Mouse (Mus musculus) left cerebral cortex, postnatal 25 days (tissue): ENCODE data around the gene Rps29. TPM values are rescaled to one million over a fixed set of nuclear protein-coding genes. Genes with fewer than 3 reads are reported as not detected.
"Not testable (repeated sequence)": the region's sequence is repeated elsewhere in the genome, so short reads cannot be mapped to it uniquely, and the experiment has no call there.

Source experiments
- DNase-seq, 2 experiments: peaks; one replicate each; pipeline ENCODE4 v3.0.0; 2022; ENCODE audit warnings: low spot score in 2 of 2, mixed read lengths in 1 of 2
- intact Hi-C: fragments of 180-260 bp; cut with DNase I; formaldehyde crosslinking; loops from one replicate; pipeline ENCODE4 v1.15.1; 2025
- total RNA-seq, 2 experiments: library from RNA; stranded (reverse); gene quantifications; 2 replicates each; pipeline ENCODE4 v1.2.3; 2021

Gene Rps29
- total RNA-seq, result 1,000 to 10,000 TPM; 1,051 to 1,052 TPM

DNA sequence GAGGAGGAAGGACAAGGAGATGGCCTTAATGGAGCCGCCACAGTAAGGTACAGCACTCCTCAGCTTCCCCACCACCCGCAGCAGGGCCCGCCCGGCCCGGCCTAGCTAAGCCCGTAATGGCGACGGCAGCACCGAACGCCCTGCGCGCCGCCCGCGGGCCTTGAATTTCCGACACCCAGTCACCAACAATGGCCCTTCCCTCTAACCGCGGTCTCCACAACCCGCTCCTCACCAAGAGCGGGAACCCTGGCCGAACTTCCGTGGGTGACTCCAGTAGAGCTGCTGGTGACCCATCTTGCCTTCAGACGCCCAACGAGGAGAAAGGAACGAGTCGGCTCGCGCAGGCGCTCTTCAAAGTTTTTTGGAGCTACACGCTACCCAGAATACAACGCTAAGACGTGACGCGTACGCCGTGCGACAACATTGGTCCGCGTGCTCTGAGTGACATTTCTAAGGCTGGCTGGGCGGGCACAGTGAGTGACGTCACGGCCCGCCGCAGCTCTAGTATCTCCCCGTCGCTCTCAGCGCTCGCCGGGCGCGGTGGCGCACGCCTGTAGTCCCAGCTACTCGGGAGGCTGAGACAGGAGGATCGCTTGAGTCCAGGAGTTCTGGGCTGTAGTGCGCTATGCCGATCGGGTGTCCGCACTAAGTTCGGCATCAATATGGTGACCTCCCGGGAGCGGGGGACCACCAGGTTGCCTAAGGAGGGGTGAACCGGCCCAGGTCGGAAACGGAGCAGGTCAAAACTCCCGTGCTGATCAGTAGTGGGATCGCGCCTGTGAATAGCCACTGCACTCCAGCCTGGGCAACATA, at the start of gene Rps29:
TSS of gene Rps29 (minus strand) at position 422 of the 813 bp plus-strand sequence.
- DNase-seq, result peak; percentile 99
- intact Hi-C loops, result not testable (repeated sequence)

DNA sequence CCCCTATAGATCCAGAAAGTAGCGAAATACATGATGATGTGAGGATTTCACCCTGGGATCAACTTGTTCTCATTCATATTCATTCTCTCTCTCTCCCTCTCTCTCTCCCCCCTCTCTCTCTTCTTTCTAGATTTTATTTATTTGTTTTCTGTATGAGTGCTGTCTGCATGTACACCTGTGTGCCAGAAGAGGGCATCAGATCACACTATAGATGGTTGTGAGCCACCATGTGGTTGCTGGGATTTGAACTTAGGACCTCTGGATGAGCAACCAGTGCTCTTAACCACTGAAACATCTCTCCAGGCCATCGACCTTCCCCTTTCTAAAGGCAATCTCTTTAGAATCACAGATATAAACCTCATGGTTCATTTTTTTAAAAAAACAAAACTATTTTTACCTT, 49.5 kb upstream of the Rps29 start:
- intact Hi-C loops, result no loop called here
- DNase-seq, result no peak

DNA sequence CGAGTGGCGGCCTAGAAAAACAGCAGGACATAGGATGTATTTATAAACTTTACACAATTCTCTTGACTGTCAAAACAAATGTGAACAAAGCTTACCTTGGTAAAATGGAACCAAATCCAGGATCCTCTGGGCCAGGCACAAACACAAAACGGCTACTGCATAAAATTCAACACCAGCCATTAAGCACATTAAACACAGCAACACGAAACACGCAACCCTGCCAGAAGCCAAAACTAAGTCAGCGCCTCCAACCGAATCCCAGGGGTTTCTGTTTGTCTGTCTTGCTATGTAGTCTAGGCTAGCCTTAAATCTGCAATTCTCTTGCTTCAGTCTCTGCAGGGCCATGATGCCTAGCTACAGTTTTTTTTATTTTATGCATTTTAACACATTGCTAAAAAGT, 48.9 kb upstream of the Rps29 start:
- intact Hi-C loops, result no loop called here
- no peak for DNase-seq

DNA sequence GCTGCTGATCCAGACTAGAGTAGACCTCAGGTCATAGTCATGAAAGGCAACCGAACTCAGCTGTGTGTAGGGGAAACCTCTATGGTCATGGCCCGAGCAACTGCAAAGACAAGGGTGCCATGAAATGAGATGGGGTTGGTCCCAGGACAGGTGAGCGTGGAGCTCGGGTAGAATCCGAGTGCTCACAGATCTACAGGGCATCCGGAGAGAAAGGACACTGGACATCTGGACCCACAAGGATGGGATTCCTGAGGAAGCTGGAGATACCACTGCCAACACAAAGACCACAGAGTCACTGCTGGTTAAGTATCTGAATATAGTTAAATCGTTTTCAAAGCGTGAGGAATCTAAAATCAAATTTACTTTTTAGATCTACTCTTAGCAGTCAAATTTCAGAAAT, 48.4 kb upstream of the Rps29 start:
- intact Hi-C loops, result no loop called here
- no peak for DNase-seq

DNA sequence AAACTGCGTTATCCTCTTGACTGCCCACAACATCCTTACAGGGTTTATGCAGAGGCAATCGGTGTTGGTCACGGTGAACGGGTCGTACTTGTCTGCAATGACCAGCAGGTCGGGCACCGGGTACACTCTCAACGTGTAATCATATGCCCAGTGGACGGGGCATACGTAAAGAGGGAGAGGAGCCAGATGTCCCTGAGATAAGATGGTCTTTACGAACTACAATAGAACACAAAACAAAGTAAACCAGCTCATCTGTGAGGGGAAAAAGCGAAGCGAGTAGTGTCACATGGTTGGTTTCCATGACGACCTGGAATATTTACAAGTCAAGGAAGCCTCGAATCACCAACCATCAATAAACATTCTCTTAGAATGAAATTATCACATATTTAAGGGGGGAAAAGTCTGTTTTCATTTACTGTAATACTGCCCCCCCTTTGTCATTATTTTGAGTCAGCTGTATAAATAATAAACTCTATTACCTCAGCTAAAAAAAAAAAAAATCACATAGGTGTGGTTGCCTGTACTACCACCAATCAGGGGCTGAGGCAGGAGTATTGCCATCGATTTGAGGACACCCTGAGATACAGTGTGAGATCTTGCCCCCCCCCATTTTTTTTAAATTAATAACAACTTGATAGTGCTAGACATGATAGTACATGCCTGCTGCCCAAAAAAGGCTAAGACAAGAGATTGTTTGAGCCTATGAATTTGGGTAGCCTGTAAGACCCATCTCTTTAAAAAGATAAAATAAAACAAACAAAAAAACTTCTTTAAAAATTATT, 45.3 kb upstream of the Rps29 start, which contains the start of gene Gm49384:
TSS of gene Gm49384 (minus strand) at position 216 of the 782 bp plus-strand sequence.
- intact Hi-C loops, result no loop called here
- DNase-seq, result peak in 1 of 2 experiments; percentile 7

DNA sequence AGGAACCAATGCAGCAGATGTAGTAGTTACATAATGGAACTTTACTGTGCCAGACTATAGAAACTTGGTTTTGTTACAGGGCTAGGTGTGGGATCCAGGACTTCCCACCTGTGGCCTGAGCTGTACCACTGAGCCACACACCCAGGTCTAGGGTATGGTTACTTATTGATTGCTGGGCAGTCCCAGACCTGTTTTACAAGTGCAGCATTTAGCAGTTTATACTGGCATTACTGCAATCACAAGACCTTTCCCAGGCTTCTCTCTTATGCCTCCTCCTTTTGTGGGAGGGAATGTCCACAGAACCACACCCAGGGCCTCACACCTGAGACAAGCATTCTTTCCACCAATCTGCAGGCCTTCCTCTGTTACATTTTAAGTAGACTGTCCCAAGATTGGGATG, 40.0 kb upstream of the Rps29 start:
- DNase-seq, result no peak
- intact Hi-C loops, result loop anchor here (5.0 kb wide), 1 partner anchor 43 kb away; the partner anchor contains the start of gene Klhdc1

DNA sequence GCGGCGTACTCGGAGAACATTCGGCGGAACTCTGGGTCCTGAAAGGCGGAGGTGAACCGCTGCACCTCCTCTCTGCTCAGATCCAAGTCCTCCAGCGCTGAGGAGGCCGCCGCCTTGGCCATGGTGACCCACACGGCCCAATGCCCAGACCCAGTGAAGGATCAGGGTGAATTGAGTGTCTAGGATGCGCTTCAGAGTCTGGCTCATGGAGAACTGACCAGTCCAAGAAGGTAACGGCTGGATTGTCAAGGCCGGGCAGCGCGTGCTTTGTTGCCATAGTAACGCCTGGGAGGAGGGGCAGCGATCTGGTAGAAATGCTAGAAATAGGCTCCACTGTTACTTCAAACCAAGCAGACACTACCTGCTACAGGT, 39.2 kb upstream of the Rps29 start, which contains the start of gene Dnaaf2:
TSS of gene Dnaaf2 (minus strand) at position 266 of the 372 bp plus-strand sequence.
- intact Hi-C loops, result loop anchor here (5.0 kb wide), 1 partner anchor 44 kb away; the partner anchor contains the start of gene Klhdc1
- peak; percentile 67 to 68 for DNase-seq

DNA sequence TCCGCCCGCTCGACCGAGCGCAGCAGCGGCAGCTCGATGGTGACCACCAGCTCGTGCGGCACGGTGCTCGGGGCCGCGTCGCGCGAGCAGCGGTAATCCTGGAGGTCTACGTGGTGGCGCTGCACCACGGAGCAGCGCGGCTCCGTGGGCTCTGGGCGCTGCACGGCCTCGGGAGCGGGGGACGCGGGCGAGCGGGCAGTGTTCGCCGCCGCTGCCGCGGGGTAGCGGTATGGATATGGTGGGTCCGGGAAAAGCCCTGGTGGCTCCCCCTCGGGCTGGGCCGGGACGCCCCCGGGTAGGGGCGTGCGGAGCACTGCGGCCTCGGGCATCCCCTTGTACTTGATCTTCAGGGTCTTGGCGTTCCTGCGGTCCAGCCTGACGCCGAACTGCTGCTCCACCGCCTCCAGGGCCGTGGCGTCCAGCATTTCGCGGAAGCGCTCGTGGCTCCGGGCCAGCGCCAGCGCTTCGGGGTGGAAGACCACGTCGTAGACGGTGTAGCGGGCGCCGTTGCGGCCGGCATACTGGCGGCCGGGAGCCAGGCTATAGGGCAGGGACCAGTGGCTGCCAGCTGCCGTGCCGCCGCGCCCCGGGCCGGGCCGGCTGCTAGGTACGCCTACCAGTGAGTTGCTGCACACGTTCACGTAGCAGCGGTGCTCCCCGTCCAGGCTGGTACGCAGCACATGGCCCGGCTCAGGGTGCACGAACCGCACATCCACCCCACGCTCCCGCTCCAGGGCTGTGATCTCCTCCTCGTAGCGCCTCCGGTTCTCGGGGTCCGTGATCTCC, 38.6 kb upstream of the Rps29 start:
- intact Hi-C loops, result loop anchor here (1.0 to 5.0 kb wide), 3 partner anchors 13 to 99 kb away; partner anchors contain the start of genes Klhdc1, Klhdc2, Mgat2 and Rpl36al

DNA sequence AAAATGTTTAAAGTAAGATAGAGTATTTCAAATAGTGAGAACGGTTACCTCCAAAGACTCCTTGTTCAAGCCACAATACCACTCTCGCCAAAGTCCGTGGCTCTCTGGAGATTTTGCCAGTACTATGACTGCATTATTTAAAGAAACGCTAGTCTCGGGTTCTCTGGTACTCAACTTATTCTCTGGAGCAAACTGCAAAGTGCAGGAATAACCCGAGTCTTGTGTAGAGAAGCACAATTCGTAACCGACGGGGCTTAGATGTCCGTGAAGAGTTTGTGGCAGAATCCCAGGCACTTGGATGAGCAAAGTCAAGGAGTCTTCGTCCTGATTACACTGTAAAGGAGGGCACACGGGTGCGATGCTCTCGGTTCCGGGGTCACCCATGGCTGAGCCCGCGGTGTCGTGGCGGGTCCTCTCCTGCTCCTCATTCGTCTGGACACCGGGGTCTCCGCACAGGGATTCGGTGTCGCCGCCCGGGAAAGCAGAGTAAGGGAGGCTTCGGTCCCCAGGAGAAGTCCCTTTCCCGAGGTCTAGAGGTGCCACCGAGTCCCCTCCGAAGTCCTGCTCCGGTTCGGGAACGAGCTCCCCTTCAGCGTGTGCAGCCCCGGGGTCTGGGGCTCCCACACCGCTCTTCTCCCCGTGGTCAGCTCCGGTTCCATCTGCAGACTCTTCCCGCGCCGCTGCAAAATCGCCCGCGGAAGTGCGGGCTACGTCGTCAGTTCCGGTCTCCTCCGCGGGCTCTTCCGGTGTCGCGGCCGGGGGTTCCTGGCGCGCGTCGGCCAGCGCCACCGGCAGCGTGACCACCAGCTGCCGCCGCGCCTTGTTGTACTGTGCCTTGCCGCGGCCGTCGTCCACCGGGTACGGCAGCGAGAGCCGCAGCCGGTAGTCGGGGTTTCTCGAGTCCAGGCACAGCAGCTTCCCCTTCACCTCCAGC, 37.7 kb upstream of the Rps29 start, which contains the start of gene Gm49383:
TSS of gene Gm49383 (minus strand) at position 661 of the 934 bp plus-strand sequence.
- intact Hi-C loops, result loop anchor here (1.0 to 5.0 kb wide), 3 partner anchors 12 to 100 kb away; partner anchors contain the start of genes Klhdc1, Klhdc2, Mgat2 and Rpl36al
- DNase-seq, result peak; percentile 74 to 79

More for the DNA sequence above, 38.6 kb upstream of the Rps29 start:
- peak; percentile 31 to 52 for DNase-seq

DNA sequence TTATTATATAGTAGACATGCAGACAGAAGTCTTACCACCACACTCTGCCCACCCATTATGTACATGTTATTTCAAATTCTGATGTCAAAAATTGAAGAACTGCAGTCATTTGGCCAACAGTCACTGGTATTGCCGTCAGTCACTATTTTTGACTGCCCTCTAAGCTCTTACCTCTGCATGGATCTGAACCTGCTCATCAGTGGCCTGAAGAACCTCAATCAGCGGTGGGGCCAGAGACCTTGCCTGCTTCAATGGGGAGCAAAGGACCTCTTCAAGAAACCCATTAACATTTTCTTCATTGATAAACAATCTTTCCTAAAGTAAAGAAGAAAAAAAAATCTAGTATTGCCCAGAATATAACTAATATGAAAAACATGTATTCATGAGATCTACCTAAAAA, 33.7 kb upstream of the Rps29 start:
- intact Hi-C loops, result no loop called here

DNA sequence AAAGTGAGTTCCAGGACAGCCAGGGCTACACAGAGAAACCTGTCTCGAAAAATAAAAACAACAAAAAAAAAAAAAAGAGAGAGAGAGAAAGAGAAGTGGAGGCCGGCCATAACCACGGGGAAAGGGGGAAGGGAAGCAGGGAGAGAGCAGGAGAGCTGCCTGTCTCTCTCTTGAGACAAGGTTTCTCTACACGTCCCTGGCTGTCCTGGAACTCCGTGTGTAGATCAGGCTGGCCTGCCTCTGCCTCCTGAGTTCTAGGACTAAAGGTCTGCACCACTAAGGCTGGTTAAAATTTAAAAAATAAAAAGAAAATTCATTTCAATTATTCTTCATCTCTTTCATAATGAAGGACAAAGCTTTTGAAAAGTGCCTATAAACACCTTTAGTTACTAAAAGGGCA, 32.4 kb upstream of the Rps29 start:
- no peak for DNase-seq
- intact Hi-C loops, result no loop called here

More for the DNA sequence above, 33.7 kb upstream of the Rps29 start:
- DNase-seq, result no peak

DNA sequence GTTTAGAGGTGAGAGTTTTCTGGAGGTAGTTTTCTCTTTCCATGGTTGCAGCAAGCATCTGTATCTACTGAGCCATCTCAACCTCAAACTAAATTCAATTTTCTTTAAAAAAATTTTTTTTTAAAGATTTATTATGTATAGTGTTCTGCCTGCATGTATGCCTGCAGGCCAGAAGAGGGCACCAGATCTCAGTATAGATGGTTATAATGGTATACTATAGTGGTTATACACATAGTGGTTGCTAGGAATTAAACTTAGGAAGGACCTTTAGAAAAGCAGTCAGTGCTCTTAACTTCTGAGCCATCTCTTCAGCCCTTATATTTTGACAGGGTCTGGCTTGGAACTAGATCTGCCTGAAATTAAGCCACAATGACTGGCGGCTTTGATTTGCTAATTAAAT, 31.5 kb upstream of the Rps29 start:
- intact Hi-C loops, result no loop called here
- no peak for DNase-seq

DNA sequence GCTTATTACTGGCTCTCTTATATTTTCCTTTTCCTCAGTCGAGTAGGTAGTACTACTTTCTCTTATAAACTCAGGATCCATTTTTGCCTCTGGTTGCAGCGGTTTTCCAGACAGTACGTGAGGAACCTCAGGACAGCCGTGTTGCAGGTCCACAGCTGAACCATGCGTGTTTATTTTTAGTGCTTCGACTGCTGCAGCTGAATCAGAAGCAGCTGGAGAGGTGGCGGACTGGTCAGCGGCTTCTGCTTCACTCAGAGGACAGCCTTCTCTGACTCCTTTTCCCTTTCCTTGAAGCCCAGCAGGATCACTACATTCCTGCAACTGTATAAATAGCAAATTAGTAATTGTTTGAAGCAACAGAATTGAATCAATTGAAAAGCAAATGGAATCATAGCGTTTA, 31.1 kb upstream of the Rps29 start:
- intact Hi-C loops, result no loop called here
- no peak for DNase-seq

DNA sequence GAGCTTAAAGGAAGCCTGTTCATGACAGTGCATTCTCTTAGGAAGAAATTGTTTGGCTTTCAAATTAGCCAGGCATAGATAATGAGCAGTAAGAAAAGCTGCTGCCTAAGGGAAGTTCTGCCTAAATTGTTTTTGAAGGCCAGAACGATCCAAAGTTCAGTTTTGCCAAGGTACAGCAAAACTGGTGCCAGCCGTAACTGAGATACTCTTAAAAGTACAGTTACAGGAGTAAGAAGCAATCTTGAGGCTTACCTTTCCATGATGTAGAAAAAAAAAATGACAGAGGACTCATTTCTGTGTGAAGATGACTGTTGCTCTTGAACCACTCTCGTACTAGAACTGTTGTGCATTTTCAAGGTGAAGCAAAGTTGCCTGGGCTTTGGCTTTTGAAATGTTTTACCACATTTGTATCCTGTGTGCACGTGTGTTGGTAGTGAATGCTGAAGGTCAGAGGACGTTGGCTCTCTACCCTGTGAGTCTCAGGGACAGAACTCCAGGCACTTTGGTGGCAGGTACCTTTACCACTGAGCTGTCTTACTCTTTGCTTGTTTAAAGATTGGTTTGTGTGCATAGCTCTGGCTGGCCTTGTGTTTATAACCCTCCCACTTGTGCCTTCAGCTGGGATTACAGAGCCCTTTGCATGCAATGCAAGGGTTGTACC, 28.0 kb upstream of the Rps29 start:
- intact Hi-C loops, result no loop called here
- DNase-seq, result no peak

DNA sequence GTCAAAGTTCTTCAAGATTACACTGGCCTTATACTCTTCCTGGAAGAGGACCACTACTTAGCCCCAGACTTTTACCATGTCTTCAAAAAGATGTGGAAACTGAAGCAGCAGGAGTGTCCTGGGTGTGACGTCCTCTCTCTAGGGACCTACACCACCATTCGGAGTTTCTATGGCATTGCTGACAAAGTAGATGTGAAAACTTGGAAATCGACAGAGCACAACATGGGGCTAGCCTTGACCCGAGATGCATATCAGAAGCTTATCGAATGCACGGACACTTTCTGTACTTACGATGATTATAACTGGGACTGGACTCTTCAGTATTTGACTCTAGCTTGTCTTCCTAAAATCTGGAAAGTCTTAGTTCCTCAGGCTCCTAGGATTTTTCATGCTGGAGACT, 26.4 kb upstream of the Rps29 start:
- intact Hi-C loops, result no loop called here
- no peak for DNase-seq

DNA sequence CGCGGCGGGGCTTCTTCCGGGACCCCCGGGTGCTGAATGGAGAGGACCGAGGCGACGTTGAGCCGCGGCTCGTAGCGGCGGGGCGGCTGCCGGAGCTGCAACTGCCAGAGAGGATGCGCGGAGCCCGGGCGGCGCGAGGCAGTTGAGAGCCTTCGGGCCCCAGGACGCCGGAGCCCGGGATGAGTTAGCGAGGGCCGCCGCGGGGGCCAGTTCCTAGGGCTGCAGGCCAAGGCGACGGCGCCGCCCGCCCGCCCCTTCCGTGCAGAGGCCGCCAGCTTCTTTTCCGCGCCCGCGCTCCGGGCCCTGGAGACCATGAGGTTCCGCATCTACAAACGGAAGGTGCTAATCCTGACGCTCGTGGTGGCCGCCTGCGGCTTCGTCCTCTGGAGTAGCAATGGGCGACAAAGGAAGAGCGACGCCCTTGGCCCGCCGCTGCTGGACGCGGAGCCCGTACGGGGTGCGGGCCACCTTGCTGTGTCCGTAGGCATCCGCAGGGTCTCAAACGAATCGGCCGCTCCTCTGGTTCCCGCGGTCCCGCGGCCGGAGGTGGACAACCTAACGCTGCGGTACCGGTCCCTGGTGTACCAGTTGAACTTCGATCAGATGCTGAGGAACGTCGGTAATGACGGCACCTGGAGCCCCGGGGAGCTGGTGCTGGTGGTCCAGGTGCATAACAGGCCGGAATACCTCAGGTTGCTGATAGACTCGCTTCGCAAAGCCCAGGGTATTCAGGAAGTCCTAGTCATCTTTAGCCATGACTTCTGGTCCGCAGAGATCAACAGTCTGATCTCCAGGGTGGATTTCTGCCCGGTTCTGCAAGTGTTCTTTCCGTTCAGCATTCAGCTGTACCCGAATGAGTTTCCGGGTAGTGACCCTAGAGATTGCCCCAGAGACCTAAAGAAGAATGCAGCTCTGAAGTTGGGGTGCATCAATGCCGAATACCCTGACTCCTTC, 25.6 kb upstream of the Rps29 start:
- DNase-seq, result peak in 1 of 2 experiments; percentile 55
- intact Hi-C loops, result loop anchor here (1.0 kb wide), 1 partner anchor 13 kb away; the partner anchor contains the start of gene Gm49383
